Mouse (Mus musculus) bone marrow, adult 2 months (tissue): ENCODE results near the gene Fbxo24.

Experiments
- CTCF ChIP-seq: fragments of 200-500 bp; IDR thresholded peaks from 2 replicates; pipeline ENCODE4 v1.5.1; 2011; ENCODE audit warnings: low read length, control low read depth; ENCODE audit not compliant: control insufficient read depth, insufficient read depth
- POLR2A ChIP-seq: fragments of 200-500 bp; IDR thresholded peaks from 2 replicates; pipeline ENCODE4 v1.6.1; 2011; ENCODE audit warnings: low read depth, mild to moderate bottlenecking, control low read depth, low read length, borderline replicate concordance; ENCODE audit not compliant: control insufficient read depth

DNA sequence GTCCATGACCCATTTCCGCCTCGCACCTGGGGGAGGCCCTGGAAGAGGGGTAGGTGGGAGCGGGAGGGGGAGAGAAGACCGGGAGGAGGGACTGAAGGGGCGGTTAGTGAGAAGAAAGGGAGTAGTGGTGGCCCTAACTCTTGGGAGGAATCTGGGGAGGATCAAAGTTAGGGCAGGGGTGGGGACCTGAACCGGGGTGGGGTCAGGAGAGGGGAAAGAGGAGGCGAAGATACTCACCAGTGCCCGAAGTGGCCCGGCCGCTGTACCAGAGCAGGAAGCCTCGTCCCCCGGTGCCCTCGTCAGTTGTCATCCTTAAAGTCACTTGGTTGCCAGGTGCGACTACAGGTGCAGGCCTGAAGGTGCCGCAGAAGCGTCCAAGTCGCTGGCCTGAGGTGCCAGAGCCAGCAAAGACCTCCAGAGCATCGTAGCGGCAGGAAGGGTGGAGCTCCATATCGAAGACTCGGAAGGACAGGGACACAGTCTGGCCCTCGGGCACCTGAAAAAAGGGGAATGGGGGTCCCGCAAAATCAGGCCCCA lies 20.1 kb downstream of the Fbxo24 start:
- TF ChIP-seq POLR2A (no peak), CTCF (no peak)
